Mouse (Mus musculus) myocyte (in vitro differentiated cells): ENCODE data around the gene Krt33b.

Experiments
- CEBPB ChIP-seq: IDR thresholded peaks from 2 replicates; pipeline ENCODE4 v1.6.1; 2011; ENCODE audit warnings: mild to moderate bottlenecking, moderate library complexity; ENCODE audit not compliant: poor library complexity, insufficient read depth, severe bottlenecking
- MAX ChIP-seq: IDR thresholded peaks from one replicate; pipeline ENCODE4 v1.6.1; 2011; ENCODE audit warnings: low read depth, mild to moderate bottlenecking, control low read depth
- POLR2A ChIP-seq: IDR thresholded peaks from one replicate; pipeline ENCODE4 v1.6.1; 2011; ENCODE audit warnings: low read depth, mild to moderate bottlenecking, control low read depth, moderate library complexity; ENCODE audit not compliant: insufficient read length
- USF1 ChIP-seq: IDR thresholded peaks from one replicate; pipeline ENCODE4 v1.6.1; 2011; ENCODE audit warnings: low read depth, mild to moderate bottlenecking, control low read depth, moderate library complexity

DNA sequence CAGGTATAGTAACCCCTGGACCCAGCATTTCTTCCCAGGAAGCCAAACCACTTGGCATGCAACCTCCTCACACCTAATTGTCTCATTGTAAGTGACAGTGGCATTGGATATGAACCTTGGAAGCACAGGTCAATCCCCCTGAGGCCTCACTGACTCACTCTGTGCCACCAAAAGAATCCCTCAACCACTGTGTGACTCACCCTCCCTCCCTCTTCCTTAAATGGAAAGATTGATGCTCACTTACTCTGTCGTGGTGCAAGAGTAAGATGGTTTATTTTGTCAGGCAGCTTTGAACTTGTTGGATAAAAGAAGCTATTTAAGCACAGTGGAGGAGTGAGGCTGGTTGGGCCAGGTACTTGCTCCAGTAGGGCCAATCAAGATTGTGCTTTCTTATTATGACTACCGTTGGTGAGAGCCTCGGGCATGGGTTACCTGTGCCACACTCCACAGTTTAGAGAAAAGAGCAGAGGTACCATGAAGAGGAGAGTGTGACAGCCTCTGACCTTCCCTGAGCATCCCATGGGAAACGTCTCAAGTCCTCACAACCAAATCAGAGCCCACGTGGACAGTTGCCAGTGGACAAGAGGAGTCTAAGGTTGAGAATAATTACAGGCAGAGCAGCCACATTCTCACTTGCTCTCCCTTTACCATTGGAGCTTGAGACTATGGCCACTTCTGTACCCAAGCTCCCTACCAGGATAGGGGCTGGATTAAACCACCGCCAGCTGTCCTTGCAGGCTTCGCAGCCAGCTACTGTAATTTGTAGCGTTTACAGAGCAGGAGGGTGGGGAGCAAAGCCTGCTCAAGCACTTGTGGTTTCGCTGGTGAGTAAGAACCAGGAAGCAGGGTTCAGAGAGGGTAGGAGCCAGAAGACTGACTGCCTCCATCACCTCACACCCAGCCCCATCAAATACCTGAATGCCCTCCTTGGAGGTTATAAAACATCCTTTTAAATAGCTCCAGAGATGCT is 26.3 kb upstream of the Krt33b start:
- no peak for TF ChIP-seq MAX
- no peak for TF ChIP-seq POLR2A
- TF ChIP-seq CEBPB: no peak
- no peak for TF ChIP-seq USF1
